Mouse (Mus musculus): ENCODE data around the gene Mthfd1l.

- TF ChIP-seq POLR2A (IDR thresholded peaks at IDR 0.05; ENCODE audit: extremely low read depth, insufficient read depth, low read length) (no peak), CTCF (IDR thresholded peaks at IDR 0.05; ENCODE audit: extremely low read depth, insufficient read depth, low read length) (no peak)
Observed at GRCm38 (mm10) chr10:4069258-4069826, 96.4 kb downstream of the Mthfd1l start.
